Mouse (Mus musculus): ENCODE measurements at regions not wholly inside any gene's neighbourhood (a gene's known extent, or its start where the extent isn't known, plus 50 kb on each side); places are given as distances from the start of the nearest gene placed in this dataset.

DNA sequence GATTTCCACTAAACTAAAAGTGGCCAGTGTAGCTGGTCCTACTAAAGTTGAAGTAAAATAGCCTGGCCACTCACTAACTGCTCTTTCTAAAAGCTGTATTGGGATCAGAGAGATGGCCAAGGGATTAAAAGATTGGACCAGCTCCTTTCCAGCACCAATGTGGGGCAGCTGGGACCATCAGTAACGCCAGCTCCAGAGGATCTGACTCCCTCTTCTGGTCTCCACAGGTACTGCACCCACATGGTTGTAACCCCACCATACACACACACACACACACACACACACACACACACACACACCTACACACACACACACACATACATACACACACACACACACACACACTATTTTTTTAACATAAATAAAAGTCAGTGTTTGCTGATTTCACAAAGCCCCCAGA lies 122.1 kb upstream of the Topaz1 start:
- DNase-seq (ENCODE audit: low spot score in 2 of 2): no peak

DNA sequence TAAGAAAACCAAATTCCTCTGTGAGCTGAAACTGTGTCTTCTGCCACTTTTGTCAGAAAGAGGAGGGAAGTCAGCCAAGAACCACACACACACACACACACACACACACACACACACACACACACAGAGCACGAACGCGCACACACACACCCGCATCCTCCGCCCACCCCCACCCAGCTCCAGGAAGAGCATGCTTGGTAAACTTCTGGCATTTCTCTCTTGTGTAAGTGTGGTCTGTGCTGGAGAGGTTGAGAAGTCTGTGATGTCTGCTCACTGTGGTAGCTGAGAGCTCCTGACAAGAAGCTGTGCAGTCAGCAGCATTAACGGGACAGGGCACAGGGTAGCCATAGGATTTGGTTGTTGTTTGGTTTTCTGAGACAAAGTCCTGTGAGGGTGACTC lies 120.8 kb upstream of the Topaz1 start:
- no peak for DNase-seq (ENCODE audit: low spot score in 2 of 2)

- no peak for DNase-seq (ENCODE audit: low spot score in 2 of 2)
Measured at GRCm38 (mm10) chr9:122629171-122629904, 117.8 kb upstream of the Topaz1 start.

DNA sequence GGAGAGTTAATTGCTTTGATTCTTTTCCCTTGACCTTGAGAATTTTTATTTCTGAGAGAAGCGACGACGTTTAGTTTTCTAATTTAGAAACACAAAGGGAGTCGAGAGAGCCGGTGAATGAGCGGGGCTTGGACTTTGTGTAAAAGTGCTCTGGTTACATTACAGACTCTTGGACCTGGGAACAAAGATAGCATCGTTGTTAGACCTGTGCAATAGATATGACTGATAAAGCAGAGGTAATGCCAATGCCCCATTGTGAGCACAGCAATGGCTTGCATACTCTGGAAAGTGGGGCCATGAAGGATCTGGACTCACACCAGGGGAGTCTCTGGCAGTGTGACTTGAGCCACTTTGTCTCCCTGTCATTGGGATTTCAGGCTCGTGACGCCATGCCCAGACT lies 115.4 kb upstream of the Topaz1 start:
- no peak for DNase-seq (ENCODE audit: low spot score in 2 of 2)

GRCm38 (mm10) chr9:122633484-122633883 lies 113.7 kb upstream of the Topaz1 start:
- DNase-seq (ENCODE audit: low spot score in 2 of 2): no peak

DNA sequence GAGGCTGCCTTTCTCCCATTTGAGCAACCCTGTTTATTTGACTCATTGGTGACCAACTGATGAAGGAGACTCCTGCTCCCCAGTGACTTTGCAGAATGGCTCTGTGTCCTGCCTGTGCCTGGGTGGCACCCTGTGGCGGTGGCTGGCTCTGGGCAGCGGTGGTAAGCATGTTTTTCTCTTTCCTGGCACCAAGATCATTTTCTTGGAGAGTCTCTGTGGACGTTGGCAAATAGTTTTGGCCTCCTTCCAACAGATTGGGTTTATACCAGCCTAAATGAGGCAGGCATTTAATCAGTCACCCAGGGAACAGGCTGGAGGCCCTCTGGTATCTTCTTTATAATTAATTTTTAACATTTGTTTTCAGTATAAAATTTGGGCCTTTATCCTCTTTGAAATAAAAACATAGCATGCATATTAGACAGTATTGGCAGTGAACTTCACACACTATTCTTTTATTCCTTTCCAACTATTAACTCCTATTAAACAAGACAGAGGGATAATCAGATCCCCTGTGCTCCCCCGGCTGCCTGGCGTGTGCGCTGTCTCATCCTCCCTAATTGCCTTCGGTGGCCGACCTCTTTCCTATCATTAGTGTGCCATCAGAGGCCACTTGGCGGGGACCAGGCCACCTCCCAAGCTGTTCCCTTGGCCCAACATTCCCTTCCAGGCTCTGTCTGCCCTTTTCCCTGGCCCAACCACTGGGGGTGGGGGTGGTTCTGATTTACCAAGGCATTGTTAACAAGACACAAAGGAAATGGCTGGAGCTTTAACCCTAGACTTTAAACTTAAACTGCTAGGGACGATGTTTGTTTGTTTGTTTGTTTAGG lies 111.8 kb upstream of the Topaz1 start:
- DNase-seq (ENCODE audit: low spot score in 2 of 2): no peak

- DNase-seq (ENCODE audit: low spot score in 2 of 2): no peak
Measured at GRCm38 (mm10) chr9:122637591-122637990, 109.6 kb upstream of the Topaz1 start.

GRCm38 (mm10) chr9:122639239-122639638 lies 107.9 kb upstream of the Topaz1 start:
- DNase-seq (ENCODE audit: low spot score in 2 of 2): no peak

DNA sequence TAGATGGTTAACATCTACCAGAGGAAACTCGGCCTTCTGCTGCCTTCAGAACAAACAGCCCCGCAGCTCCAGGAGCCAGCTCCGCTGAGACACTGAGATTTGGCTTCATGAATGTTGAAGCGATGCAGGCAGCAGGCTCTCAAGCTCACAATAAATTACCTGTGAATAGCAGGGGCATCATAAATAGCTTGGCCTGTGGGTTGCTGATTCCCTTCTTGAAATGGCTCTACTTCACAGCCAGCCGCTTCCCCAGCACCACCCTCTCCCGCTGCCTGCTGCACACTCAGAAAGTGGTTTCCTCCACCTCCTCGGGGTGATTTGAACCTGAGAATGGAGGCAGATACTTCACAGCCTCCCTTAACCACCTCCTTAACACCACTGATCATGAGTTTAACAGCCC lies 104.2 kb upstream of the Topaz1 start:
- no peak for DNase-seq (ENCODE audit: low spot score in 2 of 2)

GRCm38 (mm10) chr9:122645569-122645968 lies 101.6 kb upstream of the Topaz1 start:
- no peak for DNase-seq (ENCODE audit: low spot score in 2 of 2)

- no peak for DNase-seq (ENCODE audit: low spot score in 2 of 2)
Measured at GRCm38 (mm10) chr9:122650862-122651261, 96.3 kb upstream of the Topaz1 start.

DNA sequence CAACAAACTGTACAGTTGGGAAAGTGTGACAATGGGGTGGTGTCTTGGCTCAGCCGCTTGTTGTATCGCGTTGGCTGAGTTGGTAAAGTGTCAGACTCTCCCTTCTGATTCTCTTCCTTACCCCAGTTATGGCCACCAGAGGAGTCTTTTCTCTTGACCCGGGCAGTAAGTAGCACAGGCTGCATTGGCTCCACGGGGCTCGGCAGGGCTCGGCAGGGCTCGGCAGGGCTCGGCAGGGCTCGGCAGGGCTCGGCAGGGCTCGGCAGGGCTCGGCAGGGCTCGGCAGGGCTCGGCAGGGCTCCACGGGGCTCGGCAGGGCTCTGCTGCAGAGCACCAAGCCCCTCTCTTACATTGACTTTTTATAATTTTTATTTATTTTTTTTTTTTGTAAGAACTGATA lies 91.6 kb upstream of the Topaz1 start:
- peak; percentile 10 to 42 for DNase-seq (ENCODE audit: low spot score in 2 of 2)

DNA sequence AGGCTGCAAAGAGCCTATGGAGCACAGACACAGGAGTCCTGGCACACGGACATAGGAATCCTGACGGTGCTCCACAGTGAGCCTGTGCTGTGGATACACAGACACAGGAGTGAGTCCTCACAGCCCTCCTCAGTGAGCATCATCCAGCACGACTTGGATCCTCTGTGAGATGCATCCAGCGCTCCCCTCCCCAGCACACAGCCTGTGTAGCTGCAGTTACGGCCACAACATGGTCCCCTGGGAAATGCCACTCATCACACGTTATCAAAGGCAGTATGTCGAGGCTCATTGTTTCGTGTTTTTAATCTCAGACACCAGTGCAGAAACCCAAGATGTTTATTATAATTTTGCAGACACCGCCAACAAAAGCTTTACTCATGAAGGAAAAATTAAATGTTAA lies 87.1 kb upstream of the Topaz1 start:
- DNase-seq (ENCODE audit: low spot score in 2 of 2): no peak

DNA sequence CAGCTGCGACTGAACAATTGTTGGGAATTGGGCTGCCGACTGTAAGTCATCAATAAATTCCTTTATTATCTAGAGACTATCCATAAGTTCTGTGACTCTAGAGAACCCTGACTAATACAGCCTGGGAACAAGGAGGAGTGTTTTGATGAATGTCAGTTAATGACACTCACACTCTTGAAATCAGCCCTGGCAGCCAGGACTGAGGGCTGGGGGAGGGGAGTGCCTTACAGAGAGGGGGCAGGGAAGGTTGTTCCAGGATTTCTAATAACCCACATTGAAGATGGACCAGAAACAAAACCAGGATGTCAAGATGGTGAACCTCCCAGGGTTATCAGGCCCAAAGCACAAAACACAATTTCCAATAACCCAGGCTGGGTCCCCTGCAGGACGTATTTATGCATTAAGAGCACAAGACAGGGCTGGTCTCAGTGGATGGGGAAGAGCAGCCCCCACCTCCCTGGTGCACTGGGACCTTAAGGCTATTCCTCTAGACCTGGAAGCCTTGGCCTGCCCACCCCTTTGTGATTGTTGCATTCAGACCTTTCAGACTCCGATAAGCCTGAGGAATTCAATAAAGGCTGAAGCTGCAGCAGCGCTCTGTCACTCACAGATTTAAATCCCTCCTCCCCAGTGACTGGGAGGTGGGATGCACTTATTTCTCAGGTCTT lies 80.0 kb upstream of the Topaz1 start:
- no peak for DNase-seq (ENCODE audit: low spot score in 2 of 2)

- no peak for DNase-seq (ENCODE audit: low spot score in 2 of 2)
Measured at GRCm38 (mm10) chr9:122667646-122667981, 79.5 kb upstream of the Topaz1 start.

DNA sequence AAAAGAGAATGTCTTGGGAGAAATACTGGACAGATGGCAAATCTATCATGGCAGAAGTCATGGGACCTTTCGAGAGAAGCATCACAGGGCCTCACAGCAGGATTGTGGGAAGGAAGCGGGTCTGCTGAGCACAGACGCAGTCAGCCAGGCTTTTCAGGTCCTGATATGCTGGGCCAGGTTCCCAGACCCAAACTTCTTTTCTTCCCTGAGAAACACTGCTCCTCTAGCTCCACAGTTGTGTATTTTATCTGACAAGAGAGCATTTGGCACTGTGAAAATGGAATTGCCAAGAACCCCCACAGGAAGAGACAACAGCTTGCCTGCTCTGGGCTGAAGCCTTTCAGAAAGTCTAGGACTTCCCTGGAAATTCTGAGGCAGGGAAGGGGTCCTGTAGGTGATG lies 73.4 kb upstream of the Topaz1 start:
- DNase-seq (ENCODE audit: low spot score in 2 of 2): no peak

GRCm38 (mm10) chr9:122678001-122678696 lies 69.0 kb upstream of the Topaz1 start:
- no peak for DNase-seq (ENCODE audit: low spot score in 2 of 2)

GRCm38 (mm10) chr9:122687170-122687569 lies 60.0 kb upstream of the Topaz1 start:
- no peak for DNase-seq (ENCODE audit: low spot score in 2 of 2)

- DNase-seq (ENCODE audit: low spot score in 2 of 2): no peak
Measured at GRCm38 (mm10) chr9:122691879-122692278, 55.3 kb upstream of the Topaz1 start.

DNA sequence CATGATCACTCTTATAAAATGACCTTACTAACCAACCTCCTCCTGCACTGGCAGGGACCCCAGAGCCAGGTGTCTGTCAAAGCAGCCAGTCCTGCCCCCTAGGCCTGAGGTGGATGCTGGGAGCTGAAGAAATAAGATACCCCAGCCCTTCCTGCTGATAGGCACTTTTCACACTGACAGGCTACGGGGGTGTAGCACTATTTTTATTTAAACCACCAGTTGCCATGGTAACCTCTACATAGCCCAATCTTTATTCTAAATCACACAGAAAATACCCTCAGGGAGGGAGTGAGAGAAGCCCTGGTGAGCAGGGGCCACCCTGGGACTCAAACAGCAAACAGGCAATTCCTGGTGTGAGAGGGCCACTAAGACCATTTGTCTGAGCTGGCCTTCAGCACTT lies 51.4 kb upstream of the Topaz1 start:
- DNase-seq (ENCODE audit: low spot score in 2 of 2): no peak

Data from urinary bladder, adult 18-20 months (tissue).